Mouse (Mus musculus): Measurements from ENCODE around the gene Smg6.

- no peak for TF ChIP-seq POLR2A (IDR thresholded peaks at IDR 0.05; ENCODE audit: insufficient read depth, low read length)
- TF ChIP-seq EP300 (IDR thresholded peaks at IDR 0.05; ENCODE audit: insufficient read depth, low read depth, low read length) = no peak
- TF ChIP-seq CTCF (IDR thresholded peaks at IDR 0.05; ENCODE audit: low read depth, low read length) = peak; percentile 63
Observed at GRCm38 (mm10) chr11:74924149-74924548, 1.5 kb upstream of the Smg6 start.

All from ES-Bruce4 (cell line).